Mouse (Mus musculus) gastrocnemius, postnatal 10 days (tissue): ENCODE measurements around the gene 9330182L06Rik. TPM values are rescaled to one million over a fixed set of nuclear protein-coding genes. Genes with fewer than 3 reads are reported as not detected.

ENCODE experiments used
- microRNA-seq, 2 experiments: library from miRNA; unstranded; fragments of <30 nt; microRNA quantifications; one replicate each; pipeline ENCODE4 v1.2.0; 2021
- total RNA-seq, 2 experiments: library from RNA; stranded (reverse); gene quantifications; 2 replicates each; pipeline ENCODE4 v1.2.3; 2021

Gene 9330182L06Rik
- total RNA-seq, 2 experiments from 2014 or later, result 0.23 to 0.50 TPM

Small RNAs within 50 kb of the gene (microRNA-seq; reads per million reads assigned to microRNA genes)
- gene Mir879, result 0 reads per million in 2 experiments

Other genes with a start within 250 kb of the 9330182L06Rik start
- gene Tmem243, start 165.4 kb upstream of the 9330182L06Rik start, total RNA-seq, result 1 to 10 TPM; 4.4 to 4.9 TPM
- gene Dmtf1, start 104.3 kb upstream of the 9330182L06Rik start, total RNA-seq, result 10 to 100 TPM; 12.4 to 15.7 TPM